Mouse (Mus musculus): ENCODE measurements at regions not wholly inside any gene's neighbourhood (a gene's known extent, or its start where the extent isn't known, plus 50 kb on each side); places are given as distances from the start of the nearest gene placed in this dataset.
A peak's percentile ranks its signal among the peaks of the same experiment; 100 is the strongest.

GRCm38 (mm10) chr12:69425610-69426009, 53.4 kb upstream of the Gm9887 start:
- H3K4me2 ChIP-seq (ENCODE audit: low read length): no peak overlapping the region
- WGBS: 58% methylated on average over 3 of the region's 3 CpGs
- no peaks in the 10 kb centered on the region for H3K36me3 ChIP-seq (ENCODE audit: insufficient read depth, low read length)
- TF ChIP-seq CTCF (IDR thresholded peaks at IDR 0.05; ENCODE audit: low read depth): no peak
- H3K4me1 ChIP-seq (replicated peaks; ENCODE audit: insufficient read depth, low read length): peaks cover 13% of the 10 kb centered on the region; the same call in 1 of the 2 replicates
- no peak overlapping the region for H3K9ac ChIP-seq (ENCODE audit: low read depth, low read length)
- DNase-seq (ENCODE audit: low spot score): no peak
- no peak for ATAC-seq (replicated peaks; ENCODE audit: low FRiP score, low read depth)
- peak overlapping the region; percentile 25; the same call in 1 of the 2 replicates for H3K27ac ChIP-seq
- no peaks in the 10 kb centered on the region for H3K9me3 ChIP-seq (replicated peaks; ENCODE audit: low read length)
- no peaks in the 10 kb centered on the region for H3K27me3 ChIP-seq (ENCODE audit: insufficient read depth, low read length)
- no peak overlapping the region for H3K4me3 ChIP-seq (replicated peaks; ENCODE audit: low read depth, low read length)

- Histone ChIP-seq H3K9me3 (replicated peaks; ENCODE audit: low read length) (no peaks in the 10 kb centered on the region), H3K4me1 (replicated peaks; ENCODE audit: insufficient read depth, low read length) (peaks cover 13% of the 10 kb centered on the region; the same call in 1 of the 2 replicates), H3K27me3 (ENCODE audit: insufficient read depth, low read length) (no peaks in the 10 kb centered on the region), H3K4me3 (replicated peaks; ENCODE audit: low read depth, low read length) (no peak overlapping the region), H3K27ac (peak overlapping the region; percentile 72), H3K4me2 (ENCODE audit: low read length) (peak overlapping the region; percentile 18; the same call in 1 of the 2 replicates), H3K9ac (ENCODE audit: low read depth, low read length) (0 out of 2 replicates have a peak overlapping the region, but pooled peaks have one; percentile 3), H3K36me3 (ENCODE audit: insufficient read depth, low read length) (no peaks in the 10 kb centered on the region)
- peak; percentile 87 for DNase-seq (ENCODE audit: low spot score)
- ATAC-seq (replicated peaks; ENCODE audit: low FRiP score, low read depth): peak; percentile 67
- 53% methylated on average over 14 of the region's 14 CpGs for WGBS
- TF ChIP-seq CTCF (IDR thresholded peaks at IDR 0.05; ENCODE audit: low read depth): no peak
Observed at GRCm38 (mm10) chr12:69424971-69425370, 52.7 kb upstream of the Gm9887 start.
